Mouse (Mus musculus) frontal cortex, postnatal 25 days (tissue): ENCODE measurements around the gene Snx5.

ENCODE experiments used
- DNase-seq, 2 experiments: peaks; one replicate each; pipeline ENCODE4 v3.0.0; 2022; ENCODE audit warnings: low spot score in 2 of 2

The Snx5 gene

DNA sequence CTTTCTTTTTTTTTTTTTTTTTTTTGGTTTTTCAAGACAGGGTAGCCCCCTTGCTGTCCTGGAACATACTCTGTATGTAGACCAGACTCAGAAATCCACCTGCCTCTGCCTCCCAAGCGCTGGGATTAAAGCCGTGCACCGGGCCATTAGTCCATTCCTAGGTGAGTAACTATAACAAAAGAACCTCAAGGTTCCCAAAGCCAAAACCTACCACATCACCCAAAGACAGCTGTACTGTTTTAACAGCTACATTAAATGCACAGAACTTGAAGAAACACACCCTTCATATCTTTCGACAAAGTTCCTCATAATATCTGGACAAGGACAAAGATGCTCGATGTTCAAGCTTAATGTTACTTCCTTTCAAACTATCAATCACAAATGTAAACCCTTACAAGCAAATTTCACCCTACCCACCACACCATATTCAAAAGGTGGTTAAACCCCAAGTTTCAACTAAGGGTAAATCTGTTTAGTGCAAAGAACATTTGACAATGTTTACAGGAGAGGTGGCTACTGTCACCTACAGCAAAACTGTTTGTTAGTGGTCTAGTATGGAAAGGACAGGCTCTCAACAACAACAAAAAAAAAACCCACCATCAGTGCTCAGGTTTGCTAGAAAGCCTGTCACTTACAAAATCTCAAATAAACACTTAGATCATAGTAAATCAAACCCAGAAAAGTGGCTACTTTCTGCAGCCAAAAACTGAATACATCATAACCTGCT lies 3.5 kb downstream of the Snx5 start:
- DNase-seq, result no peak

GRCm38 (mm10) chr2:144265916-144266683 lies 4.6 kb downstream of the Snx5 start:
- no peak for DNase-seq

DNA sequence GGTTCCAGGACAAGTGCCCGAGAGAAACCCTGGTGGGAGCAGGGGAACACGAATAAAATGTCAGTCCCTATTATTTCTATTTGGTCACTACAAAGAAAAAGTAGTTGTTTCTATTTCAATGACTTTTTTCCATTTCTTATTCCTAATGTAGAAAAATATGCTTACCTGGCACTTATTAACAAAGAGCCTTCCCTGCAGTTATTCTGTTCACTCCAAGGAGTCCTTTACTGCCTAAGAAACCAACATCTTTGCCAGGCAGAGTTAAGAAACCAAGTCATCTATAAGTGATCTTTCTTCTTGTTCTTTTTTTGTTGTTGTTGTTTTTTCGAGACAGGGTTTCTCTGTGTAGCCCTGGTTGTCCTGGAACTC lies 5.6 kb downstream of the Snx5 start:
- no peak for DNase-seq

DNA sequence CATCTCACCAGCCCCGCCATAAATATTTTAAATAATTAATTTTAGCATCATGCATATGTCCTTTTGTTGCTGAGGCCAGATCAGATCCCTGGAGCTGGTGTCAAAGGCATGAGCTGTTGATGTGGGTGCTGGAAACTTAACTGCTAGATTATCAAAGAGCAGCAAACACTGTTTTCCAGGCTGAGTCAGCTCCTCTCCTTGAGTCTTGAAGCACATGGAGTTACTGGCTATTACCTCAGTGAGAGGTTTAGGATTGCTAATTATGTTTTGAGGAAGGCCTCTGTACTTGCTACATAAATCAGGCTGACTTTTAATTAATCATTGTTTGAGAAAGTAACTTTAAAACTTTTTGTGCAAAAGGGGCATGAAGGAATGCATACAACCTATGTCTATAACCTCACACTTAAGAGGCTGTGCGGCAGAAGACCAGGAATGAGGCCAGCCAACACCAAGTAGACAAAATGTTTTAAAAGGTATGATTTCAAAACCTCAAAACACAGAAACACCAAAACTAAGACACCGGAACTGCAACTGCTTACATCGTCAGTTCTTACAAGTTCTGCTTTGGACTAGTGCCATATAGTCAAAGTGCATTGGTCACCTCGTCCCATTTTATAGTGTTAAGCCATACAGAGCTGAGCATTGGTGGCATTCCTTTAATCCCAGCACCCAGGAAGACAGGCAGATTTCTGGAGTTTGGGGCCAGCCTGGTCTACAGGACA lies 6.1 kb downstream of the Snx5 start:
- no peak for DNase-seq

GRCm38 (mm10) chr2:144262837-144263236 lies 7.9 kb downstream of the Snx5 start:
- no peak for DNase-seq

DNA sequence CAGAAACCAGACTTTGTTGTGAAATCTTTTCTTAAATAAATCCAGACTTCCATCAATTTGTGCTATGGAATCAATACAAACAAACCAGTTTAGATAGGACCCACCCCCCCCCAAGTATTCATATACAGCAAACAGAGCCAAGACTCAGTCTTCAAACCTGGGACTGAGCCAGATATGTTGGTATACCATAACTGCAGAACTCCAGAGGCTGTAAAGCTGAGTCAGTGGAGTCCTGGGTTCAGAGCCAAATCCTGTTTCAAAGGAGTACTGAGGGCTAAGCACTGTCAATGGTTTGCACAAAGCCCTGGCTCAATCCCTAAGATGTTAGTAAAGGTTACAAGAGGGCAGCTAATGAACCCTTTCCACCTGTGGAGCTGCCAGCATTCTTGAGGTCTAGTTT lies 20.6 kb downstream of the Snx5 start:
- no peak for DNase-seq

- DNase-seq, result no peak
Observed at GRCm38 (mm10) chr2:144248613-144249376, 21.9 kb downstream of the Snx5 start.

DNA sequence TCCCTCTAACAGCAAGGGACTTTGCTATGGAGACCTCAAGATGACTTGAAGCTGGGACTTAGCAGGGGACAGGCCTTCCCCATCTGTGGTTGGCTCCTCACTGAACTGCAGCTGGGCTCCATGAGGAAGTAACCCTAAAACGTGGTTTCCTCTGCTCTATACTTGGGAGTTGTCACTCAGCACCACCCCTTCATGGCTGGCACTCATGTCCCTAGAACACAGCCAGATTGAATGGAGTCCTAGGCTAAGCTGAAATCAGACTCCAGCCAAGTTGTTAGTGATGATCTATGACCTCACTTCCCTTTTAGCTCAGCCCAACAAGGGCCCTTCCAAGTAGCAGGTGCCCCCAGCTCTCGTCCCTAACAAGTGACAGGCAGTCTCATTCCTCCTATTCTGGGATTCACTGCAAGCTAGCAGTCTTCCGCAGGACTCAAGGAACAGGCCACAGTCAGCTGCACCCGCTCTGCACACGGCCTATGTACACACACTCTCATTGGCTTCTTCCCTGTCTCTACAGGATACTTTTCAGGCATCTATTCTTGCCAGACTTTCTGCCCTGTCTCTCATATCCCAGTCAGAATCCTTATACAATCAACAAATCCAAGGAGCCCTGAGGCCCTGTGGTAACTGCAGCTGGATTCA lies 23.2 kb downstream of the Snx5 start:
- DNase-seq, result no peak

DNA sequence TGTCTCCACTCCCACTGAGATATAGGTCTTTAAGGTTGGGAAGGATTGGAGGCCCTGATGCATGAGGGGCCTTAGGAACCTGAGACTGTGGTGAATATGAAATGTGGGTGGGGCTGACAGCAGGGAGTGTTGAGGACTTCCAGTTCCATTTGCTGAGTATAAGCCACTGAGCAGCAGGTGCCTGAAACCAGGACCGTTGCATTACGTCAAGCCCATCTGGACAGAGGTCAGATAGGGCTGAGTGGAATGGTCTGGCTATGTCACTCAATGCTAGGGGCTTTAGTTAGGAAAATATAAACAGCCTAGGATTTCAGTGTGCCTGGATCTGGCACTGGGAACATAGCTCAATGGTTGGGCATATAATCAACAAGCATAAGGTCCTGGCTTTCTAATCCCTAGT lies 24.4 kb downstream of the Snx5 start:
- DNase-seq, result no peak

GRCm38 (mm10) chr2:144245464-144245863 lies 25.2 kb downstream of the Snx5 start:
- DNase-seq, result no peak

- no peak for DNase-seq
Observed at GRCm38 (mm10) chr2:144240095-144240899, 30.4 kb downstream of the Snx5 start.

DNA sequence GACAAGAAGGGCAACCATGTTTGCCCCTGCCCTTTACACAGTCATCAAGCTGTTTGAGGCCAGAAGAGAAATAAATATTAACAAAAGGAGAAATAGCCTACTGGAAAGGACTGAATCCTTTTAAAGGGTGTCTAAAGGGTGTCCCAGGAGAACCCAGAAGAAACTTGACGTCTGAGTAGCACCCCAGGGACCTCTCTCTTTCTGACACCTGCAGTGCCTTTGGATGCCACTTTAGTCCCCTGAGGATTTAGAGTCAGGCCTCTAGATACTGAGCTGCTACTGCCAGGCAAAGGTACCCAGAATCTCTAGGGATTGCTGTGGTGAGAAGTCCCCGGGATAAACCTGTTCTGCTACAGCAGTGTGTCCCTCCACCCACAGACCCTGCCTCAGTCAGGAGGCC lies 31.4 kb downstream of the Snx5 start:
- DNase-seq, result no peak

GRCm38 (mm10) chr2:144238341-144238740 lies 32.4 kb downstream of the Snx5 start:
- DNase-seq, result no peak

DNA sequence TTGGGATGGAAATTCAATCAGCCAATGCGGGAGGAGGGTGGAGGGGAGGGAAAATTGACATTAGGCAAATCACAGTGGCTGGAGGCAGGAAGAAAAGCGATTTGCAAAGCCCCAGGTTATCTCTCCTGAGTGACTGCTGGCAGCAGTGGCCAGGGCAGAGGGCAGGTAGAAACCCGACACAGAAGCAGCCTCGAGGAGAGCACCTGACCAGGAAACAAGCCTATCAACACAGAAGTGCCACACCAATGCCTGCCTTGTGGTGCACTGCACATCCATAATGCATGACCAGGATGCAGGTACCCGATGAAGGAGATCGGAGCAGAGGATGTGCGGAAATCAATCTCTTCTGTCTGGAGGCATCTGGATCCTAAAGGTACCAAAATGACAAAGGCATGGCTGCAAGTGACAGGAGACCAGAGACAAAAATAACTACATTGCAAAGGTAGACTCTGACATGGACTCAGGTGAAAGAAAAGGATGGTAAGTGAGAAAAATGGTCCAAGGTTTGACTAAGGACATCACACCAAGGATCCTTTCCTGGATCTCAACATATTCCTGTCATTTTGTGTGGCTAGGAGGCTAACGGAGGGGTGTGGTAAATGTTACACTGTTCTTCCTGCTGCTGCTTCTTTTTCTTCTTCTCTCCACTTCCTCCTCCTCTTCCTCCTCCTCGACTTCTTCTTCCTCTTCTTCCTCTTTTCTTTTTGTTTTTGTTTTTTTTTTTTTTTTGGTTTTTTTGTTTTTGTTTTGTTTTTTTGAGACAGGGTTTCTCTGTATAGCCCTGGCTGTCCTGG lies 33.7 kb downstream of the Snx5 start:
- DNase-seq, result no peak

DNA sequence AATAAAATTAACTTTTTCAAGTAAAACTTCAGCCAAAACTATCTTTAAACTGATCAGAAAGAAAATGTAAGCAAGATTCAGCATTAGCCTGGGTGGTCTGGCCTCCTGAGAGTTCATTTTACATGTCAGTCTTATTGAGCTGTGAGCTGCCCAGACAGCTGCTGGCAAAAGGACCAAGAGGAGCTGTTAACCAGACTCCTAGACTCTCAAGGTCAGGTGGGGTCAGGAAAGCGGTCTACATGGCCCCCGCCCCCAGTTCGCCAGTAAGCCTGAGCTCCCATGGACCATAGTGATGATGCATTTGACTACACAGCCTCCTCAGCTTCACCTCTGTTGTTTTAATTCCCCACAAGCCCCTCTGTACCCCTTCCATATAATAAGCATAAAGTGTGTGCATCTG lies 34.9 kb downstream of the Snx5 start:
- DNase-seq, result no peak

DNA sequence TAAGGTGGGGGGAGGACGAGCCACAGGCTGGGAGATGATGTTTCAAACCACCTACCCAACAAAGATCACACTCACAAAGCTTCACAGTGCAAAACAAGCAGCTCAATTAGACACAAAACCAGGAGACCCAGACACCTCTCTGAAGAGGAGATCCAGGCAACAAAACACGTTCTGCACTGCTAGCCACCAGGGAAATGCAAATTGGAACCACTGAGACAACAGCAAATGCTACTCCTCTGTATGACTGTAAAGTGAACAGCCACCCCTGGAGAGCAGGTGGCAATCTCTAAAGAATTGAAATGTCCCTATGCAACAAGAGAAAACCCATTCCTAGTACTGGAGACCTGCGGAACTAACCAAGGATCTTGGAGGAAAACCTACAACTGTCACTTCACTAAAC lies 37.2 kb downstream of the Snx5 start:
- DNase-seq, result no peak

DNA sequence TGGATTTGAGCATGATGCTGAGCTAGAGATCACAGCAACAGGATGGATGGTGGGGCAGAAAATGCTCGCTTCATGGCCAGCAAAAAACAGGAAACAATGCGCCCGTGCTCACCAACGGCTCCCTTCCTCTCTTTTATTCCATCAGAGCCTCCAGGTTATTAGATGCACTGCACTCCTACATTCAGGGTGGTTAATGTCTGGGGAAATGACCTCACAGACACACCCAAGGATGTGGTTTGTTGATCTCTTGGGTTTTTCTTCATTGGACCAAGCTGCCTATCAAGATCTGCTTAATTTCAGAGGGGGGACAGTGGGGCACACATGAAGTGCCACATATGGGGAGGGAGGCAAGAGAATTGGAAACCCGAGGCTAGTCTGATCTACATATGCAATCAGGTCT lies 39.6 kb downstream of the Snx5 start:
- DNase-seq, result no peak

DNA sequence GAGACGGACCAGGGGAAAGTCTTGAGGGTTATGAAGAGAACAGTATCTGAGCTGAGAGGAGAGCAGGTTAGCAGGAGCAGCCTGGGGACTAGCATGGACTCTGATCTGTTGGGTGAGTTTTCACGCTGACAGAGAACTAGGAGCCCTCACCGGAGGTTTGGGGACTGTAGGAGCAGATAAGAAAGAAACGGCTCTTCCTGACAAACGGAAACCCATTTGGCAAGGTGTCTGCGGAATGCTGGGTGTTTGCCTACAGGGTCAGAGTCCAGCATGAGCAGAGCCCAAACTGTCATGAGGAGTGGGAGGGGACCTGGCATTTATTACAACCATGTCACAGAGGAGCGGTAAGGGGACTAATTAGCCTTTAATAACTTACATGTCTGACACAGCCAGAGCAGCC lies 40.2 kb downstream of the Snx5 start:
- DNase-seq, result no peak

DNA sequence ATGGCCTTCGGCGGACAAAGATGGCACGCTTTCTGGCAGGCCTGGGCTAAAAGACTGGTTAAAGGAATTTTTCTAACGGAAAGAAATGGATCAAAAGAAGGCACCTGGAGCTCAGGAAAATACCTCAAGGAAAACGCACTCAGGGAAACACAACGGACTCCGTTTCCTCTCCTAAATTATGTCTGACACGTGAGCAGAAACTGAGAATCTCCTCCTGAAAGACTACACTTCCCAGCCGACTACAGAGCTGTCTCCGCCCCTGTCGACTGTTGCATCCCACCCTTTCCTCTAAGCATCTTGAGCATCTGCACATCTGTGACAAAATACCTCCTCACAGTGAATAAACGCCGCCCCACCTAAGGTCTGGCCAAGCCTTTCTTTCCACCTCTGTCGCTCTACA lies 41.1 kb downstream of the Snx5 start:
- no peak for DNase-seq
